Mouse (Mus musculus): ENCODE data around the gene Huwe1.

The Huwe1 gene

GRCm38 (mm10) chrX:151800701-151801511 is at the start of gene Huwe1:
Gene Huwe1 (plus strand): TSS chrX:151800807.
- in situ Hi-C loops (cut with MboI), result no loop called here

DNA sequence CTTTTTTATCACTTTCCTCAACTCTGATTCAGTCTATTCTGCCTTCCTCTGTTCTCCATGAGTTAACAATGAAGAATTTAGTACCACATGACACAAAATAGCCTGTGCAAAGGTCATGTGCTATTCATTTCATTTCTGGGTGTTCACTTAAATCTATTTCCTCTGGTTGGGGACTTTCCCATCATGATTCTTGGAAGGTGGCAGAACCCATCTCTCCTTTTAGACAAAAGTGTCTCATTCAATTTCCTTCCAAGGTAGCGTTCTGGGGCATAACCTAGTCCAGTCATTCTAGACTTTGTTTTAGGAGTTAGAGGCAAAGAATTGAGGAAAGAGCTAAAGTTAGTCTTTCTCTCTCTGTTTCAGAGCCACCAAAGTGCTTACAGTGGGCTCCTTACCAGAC is 20.3 kb upstream of the Huwe1 start:
- in situ Hi-C loops (cut with MboI), result no loop called here

DNA sequence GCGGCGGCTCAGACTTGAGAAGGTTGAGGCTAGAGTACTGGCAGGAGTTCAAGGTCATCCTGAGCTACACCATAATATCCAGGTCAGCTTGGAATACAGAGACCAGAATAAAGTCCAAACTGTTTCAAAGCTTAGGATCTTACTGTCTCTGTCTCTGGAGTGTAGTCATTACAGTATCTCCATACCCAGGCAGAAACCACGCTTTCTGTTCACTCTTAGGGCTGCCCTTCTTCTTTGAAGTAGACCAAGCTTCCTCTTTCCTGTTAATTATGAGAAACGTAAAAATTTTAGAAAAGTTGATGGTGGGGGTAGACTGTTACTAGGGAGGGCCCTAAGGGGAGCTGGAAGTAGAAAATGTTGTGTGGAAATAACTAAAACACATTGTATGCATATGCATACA is 17.7 kb upstream of the Huwe1 start:
- in situ Hi-C loops (cut with MboI), result no loop called here

GRCm38 (mm10) chrX:151792766-151793165 is 7.8 kb upstream of the Huwe1 start:
- in situ Hi-C loops (cut with MboI), result no loop called here

- in situ Hi-C loops (cut with MboI), result no loop called here
Observed at GRCm38 (mm10) chrX:151797970-151798369, 2.6 kb upstream of the Huwe1 start.

DNA sequence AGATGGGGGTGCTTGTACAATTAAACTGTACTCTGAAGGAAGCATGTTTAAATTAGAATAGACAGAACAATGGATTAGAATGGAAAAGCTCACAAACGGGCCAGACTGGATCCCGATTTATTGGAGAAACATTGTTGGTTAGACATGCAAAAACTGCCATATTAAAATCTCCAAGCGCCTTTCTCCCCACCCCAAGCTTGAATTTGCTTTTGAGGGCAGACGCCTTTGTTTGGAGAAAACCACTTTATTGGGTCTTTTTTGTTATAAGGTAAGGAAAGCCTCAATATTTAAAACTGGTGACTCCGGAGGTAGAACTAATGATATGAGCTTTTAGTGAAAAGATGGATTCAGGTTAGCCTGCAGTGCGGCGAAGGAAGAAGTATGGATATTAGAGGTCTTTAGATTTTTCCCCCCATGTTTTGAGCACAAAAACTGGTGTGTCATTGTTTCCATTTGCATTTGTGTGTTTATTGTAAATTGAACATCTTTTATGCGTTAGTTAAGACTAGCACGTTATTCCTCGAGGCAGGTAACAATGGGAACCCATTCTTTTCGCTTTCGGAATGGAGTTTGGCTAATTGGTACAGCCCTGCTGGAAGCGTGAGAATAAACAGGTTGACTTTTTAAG is 1.8 kb downstream of the Huwe1 start:
- in situ Hi-C loops (cut with MboI), result no loop called here

GRCm38 (mm10) chrX:151802956-151803776 is 2.6 kb downstream of the Huwe1 start:
- in situ Hi-C loops (cut with MboI), result no loop called here

- in situ Hi-C loops (cut with MboI), result no loop called here
Observed at GRCm38 (mm10) chrX:151803777-151804101, 3.1 kb downstream of the Huwe1 start.

- in situ Hi-C loops (cut with MboI), result no loop called here
Observed at GRCm38 (mm10) chrX:151804388-151804787, 3.8 kb downstream of the Huwe1 start.

DNA sequence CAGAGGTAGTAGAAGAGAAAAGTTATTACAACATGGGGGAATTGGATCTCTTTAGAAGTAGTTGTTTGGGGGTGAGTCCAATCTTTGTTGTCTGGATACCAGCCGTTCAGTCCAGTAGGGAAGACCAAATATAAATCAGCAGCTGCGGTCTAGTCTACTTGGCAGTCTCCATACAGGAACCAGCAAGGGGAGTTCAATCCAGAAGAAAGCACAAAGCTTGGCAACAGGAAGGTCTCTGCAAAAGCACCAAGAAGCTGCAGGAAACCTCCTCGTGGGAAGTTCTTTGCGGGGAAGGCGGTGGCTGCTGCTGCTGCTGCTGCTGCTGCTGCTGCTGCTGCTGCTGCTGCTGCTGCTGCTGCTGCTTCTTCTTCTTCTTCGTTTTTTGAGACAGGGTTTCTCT is 10.9 kb downstream of the Huwe1 start:
- in situ Hi-C loops (cut with MboI), result no loop called here

DNA sequence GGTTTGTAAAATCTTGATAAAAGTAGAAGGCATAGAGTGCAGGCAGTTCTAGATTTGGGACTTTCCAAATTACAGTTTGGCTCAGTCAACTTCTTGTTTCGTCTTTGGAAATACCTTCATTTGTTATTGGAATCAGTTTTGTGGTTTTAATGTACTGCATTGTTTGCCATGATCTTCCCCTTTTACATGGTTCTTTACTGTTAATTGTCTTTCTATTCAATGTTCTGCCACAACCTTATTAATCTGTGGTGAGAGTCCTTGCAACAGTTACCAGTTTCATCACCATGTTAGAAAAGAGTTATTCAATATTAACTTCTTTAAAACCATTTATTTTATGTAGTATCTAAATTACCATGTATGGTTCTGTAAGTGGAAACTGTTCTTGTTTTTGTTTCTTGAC is 13.0 kb downstream of the Huwe1 start:
- in situ Hi-C loops (cut with MboI), result no loop called here

- in situ Hi-C loops (cut with MboI), result no loop called here
Observed at GRCm38 (mm10) chrX:151817712-151818111, 17.1 kb downstream of the Huwe1 start.

DNA sequence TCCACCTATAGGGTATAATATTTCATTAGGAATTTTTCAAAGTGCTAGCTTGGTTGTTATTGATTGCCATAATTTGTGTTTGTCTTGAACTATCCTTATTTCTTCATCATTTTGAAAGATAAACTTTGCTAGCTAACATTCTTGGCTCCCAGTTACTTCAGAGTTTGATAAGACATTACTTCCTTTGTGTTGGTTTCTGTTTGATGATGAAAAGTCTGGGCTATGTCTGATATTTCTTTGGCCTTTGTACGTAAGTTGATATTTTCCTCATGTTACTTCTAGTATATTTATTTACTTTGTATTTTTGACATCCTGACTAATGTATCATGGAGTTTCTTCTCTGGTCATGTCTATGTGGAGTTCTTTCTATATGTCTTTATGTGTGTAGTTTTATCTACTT is 28.4 kb downstream of the Huwe1 start:
- in situ Hi-C loops (cut with MboI), result no loop called here

- in situ Hi-C loops (cut with MboI), result no loop called here
Observed at GRCm38 (mm10) chrX:151831260-151831659, 30.7 kb downstream of the Huwe1 start.

- in situ Hi-C loops (cut with MboI), result no loop called here
Observed at GRCm38 (mm10) chrX:151832982-151833381, 32.4 kb downstream of the Huwe1 start.

DNA sequence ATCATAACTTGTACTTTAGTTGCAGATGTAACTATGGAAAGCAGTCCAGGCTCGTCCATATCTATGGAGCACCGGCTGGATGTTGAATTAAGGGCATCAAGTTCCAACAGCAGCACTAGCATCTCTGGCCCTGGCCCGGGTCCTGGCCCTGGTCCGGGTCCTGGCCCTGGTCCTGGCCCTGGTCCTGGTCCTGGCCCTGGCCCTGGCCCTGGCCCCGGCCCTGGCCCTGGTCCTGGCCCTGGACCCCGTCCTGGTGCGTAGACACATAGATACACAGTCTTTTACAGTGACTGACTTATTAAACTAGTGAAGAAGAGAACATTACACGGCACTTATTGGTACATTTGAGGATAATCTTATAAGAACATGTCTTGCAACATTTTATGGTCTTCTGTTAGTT is 58.8 kb downstream of the Huwe1 start:
- in situ Hi-C loops (cut with MboI), result no loop called here

DNA sequence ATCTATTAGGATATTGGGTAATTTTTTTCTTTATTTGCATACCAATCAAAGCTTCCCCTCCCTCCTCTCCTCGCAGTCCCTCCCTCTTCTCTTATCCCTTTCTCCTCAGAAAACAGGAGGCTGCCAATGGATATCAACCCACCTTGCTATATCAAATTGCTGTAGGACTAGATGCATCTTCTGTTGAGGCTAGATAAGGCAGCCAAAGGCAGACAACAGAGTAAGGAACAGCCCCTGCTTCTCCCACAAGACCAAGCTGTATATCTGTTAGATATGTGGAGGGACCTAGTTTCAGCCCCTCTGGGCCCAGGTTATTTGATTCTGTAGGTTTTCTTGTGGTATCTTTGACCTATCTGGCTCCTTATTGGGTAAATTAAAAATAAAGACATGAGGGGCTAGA is 110.1 kb downstream of the Huwe1 start:
- in situ Hi-C loops (cut with MboI), result no loop called here

- in situ Hi-C loops (cut with MboI), result no loop called here
Observed at GRCm38 (mm10) chrX:151912267-151912666, 111.7 kb downstream of the Huwe1 start.

- in situ Hi-C loops (cut with MboI), result loop anchor here (25.0 kb wide), 1 partner anchor 233 kb away; no protein-coding TSS in a partner anchor
Observed at GRCm38 (mm10) chrX:151929390-151929789, 128.8 kb downstream of the Huwe1 start.

DNA sequence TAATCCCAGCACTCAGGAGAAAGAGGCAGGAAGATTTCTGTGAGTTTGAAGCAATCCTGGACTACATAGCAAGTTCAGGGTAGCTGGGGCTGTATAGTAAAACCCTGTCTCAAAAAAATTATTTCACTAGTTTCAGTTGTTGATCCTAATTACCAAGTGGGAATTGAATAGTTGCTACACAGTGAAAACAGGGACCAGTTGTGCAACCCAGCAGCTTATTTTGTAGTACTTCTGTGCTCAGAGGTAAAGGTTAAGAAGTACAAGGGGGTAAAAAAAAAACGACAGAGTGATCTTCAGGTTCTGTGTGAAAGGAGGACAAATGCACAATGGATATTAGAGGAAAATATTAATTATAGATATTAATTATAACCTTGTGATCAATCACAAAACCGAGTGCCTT is 138.2 kb downstream of the Huwe1 start:
- in situ Hi-C loops (cut with MboI), result loop anchor here (25.0 kb wide), 1 partner anchor 223 kb away; no protein-coding TSS in a partner anchor

DNA sequence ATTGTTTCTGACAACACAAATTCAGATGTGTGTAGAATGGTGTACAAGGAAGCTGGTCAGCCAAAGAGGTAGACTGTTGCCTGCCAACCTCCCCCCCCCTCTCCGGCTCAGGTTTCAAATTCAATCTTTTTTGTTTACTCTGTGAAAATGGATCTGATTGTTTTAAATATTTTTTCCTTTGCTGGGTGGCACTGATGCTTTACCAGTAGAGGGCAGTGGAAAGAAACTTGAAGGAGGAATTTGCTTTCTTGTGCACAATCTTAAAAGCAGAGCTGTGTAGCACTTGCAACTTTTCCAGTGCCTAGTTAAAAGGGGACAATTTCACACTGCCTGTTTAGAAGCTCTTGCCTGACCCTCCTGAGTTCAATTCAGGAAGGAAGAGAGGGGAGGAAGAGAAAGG is 146.4 kb downstream of the Huwe1 start:
- in situ Hi-C loops (cut with MboI), result loop anchor here (25.0 kb wide), 1 partner anchor 215 kb away; no protein-coding TSS in a partner anchor

- in situ Hi-C loops (cut with MboI), result loop anchor here (25.0 kb wide), 1 partner anchor 215 kb away; no protein-coding TSS in a partner anchor
Observed at GRCm38 (mm10) chrX:151947781-151948180, 147.2 kb downstream of the Huwe1 start.

DNA sequence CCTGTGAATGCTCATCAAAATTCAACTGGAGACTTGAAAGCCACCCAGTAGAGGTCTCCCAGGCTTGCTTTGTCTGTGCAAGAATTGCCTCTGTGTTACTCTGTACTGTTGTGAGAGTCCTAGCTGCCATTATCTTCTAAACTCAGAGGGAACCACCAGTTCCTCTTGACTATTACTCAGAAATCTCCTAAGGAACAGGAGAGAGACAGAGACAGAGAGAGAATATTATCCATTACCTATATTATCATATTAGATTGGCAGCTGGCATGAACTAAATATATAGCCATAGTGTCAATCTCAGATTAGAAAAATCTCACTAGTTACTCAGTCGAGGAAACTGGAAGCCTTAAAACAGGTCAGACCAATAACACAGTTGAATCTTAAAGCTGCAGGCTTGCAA is 149.6 kb downstream of the Huwe1 start:
- in situ Hi-C loops (cut with MboI), result no loop called here
